Mouse (Mus musculus): ENCODE results near the gene Gm10663. TPM values are rescaled to one million over a fixed set of nuclear protein-coding genes. Genes with fewer than 3 reads are reported as not detected.

Gene Gm10663
- polyA plus RNA-seq, 1 experiment from 2014 or later, result not detected

GRCm38 (mm10) chr8:65067694-65068472 lies 7.0 kb upstream of the Gm10663 start:
- 47% methylated on average over 10 of the region's 10 CpGs for WGBS
- Histone ChIP-seq H3K27ac (ENCODE audit: low read length) (no peak overlapping the region), H3K4me2 (ENCODE audit: low read depth, low read length) (no peak overlapping the region), H3K9me3 (replicated peaks; ENCODE audit: control insufficient read depth, low read length) (no peaks in the 10 kb centered on the region), H3K4me3 (ENCODE audit: low read length) (no peak overlapping the region), H3K36me3 (ENCODE audit: control insufficient read depth, insufficient read depth) (no peaks in the 10 kb centered on the region), H3K9ac (ENCODE audit: low read length) (no peak overlapping the region), H3K27me3 (ENCODE audit: control insufficient read depth, insufficient read depth, low read length) (no peaks in the 10 kb centered on the region), H3K4me1 (ENCODE audit: control insufficient read depth, insufficient read depth, low read length) (no peaks in the 10 kb centered on the region)
- no peak for ATAC-seq (replicated peaks; ENCODE audit: extremely low read depth, insufficient read depth, low FRiP score)

- Histone ChIP-seq H3K36me3 (ENCODE audit: control insufficient read depth, insufficient read depth) (no peaks in the 10 kb centered on the region), H3K27ac (ENCODE audit: low read length) (no peak overlapping the region), H3K9ac (ENCODE audit: low read length) (no peak overlapping the region), H3K9me3 (replicated peaks; ENCODE audit: control insufficient read depth, low read length) (no peaks in the 10 kb centered on the region), H3K27me3 (ENCODE audit: control insufficient read depth, insufficient read depth, low read length) (no peaks in the 10 kb centered on the region), H3K4me2 (ENCODE audit: low read depth, low read length) (no peak overlapping the region), H3K4me1 (ENCODE audit: control insufficient read depth, insufficient read depth, low read length) (no peaks in the 10 kb centered on the region), H3K4me3 (ENCODE audit: low read length) (no peak overlapping the region)
- 88% methylated on average over 4 of the region's 4 CpGs for WGBS
- ATAC-seq (replicated peaks; ENCODE audit: extremely low read depth, insufficient read depth, low FRiP score), result no peak
These were observed 6.4 kb upstream of the Gm10663 start for GRCm38 (mm10) chr8:65068473-65068819.

GRCm38 (mm10) chr8:65070996-65071395 lies 3.8 kb upstream of the Gm10663 start:
- Histone ChIP-seq H3K4me2 (ENCODE audit: low read depth, low read length) (no peak overlapping the region), H3K9ac (ENCODE audit: low read length) (no peak overlapping the region), H3K4me3 (ENCODE audit: low read length) (no peak overlapping the region), H3K36me3 (ENCODE audit: control insufficient read depth, insufficient read depth) (no peaks in the 10 kb centered on the region), H3K9me3 (replicated peaks; ENCODE audit: control insufficient read depth, low read length) (no peaks in the 10 kb centered on the region), H3K27ac (ENCODE audit: low read length) (no peak overlapping the region), H3K27me3 (ENCODE audit: control insufficient read depth, insufficient read depth, low read length) (no peaks in the 10 kb centered on the region), H3K4me1 (ENCODE audit: control insufficient read depth, insufficient read depth, low read length) (no peaks in the 10 kb centered on the region)
- no peak for ATAC-seq (replicated peaks; ENCODE audit: extremely low read depth, insufficient read depth, low FRiP score)
- WGBS, result 79% methylated on average over 4 of the region's 4 CpGs

- H3K9ac ChIP-seq (ENCODE audit: low read length), result no peak overlapping the region
- H3K4me2 ChIP-seq (ENCODE audit: low read depth, low read length), result no peak overlapping the region
- 61% methylated on average over 9 of the region's 9 CpGs for WGBS
- H3K36me3 ChIP-seq (ENCODE audit: control insufficient read depth, insufficient read depth), result no peaks in the 10 kb centered on the region
- ATAC-seq (replicated peaks; ENCODE audit: extremely low read depth, insufficient read depth, low FRiP score), result no peak
- no peaks in the 10 kb centered on the region for H3K27me3 ChIP-seq (ENCODE audit: control insufficient read depth, insufficient read depth, low read length)
- H3K9me3 ChIP-seq (replicated peaks; ENCODE audit: control insufficient read depth, low read length), result 0 out of 2 replicates have a peak, but pooled peaks cover 2% of the 10 kb centered on the region
- H3K4me1 ChIP-seq (ENCODE audit: control insufficient read depth, insufficient read depth, low read length), result no peaks in the 10 kb centered on the region
- no peak overlapping the region for H3K4me3 ChIP-seq (ENCODE audit: low read length)
- H3K27ac ChIP-seq (ENCODE audit: low read length), result no peak overlapping the region
These were observed 5.9 kb downstream of the Gm10663 start for GRCm38 (mm10) chr8:65080731-65081130.

- 0 out of 2 replicates have a peak, but pooled peaks cover 2% of the 10 kb centered on the region for H3K9me3 ChIP-seq (replicated peaks; ENCODE audit: control insufficient read depth, low read length)
- no peak for ATAC-seq (replicated peaks; ENCODE audit: extremely low read depth, insufficient read depth, low FRiP score)
- H3K36me3 ChIP-seq (ENCODE audit: control insufficient read depth, insufficient read depth), result no peaks in the 10 kb centered on the region
- no peaks in the 10 kb centered on the region for H3K27me3 ChIP-seq (ENCODE audit: control insufficient read depth, insufficient read depth, low read length)
- H3K4me1 ChIP-seq (ENCODE audit: control insufficient read depth, insufficient read depth, low read length), result no peaks in the 10 kb centered on the region
- H3K4me3 ChIP-seq (ENCODE audit: low read length), result no peak overlapping the region
- no peak overlapping the region for H3K27ac ChIP-seq (ENCODE audit: low read length)
- H3K4me2 ChIP-seq (ENCODE audit: low read depth, low read length), result no peak overlapping the region
- no peak overlapping the region for H3K9ac ChIP-seq (ENCODE audit: low read length)
- 79% methylated on average over 2 of the region's 2 CpGs for WGBS
These were observed 10.8 kb downstream of the Gm10663 start for GRCm38 (mm10) chr8:65085680-65086079.

- Histone ChIP-seq H3K4me2 (ENCODE audit: low read depth, low read length) (no peak overlapping the region), H3K36me3 (ENCODE audit: control insufficient read depth, insufficient read depth) (no peaks in the 10 kb centered on the region), H3K4me3 (ENCODE audit: low read length) (no peak overlapping the region), H3K27ac (ENCODE audit: low read length) (no peak overlapping the region), H3K27me3 (ENCODE audit: control insufficient read depth, insufficient read depth, low read length) (no peaks in the 10 kb centered on the region), H3K9ac (ENCODE audit: low read length) (no peak overlapping the region), H3K4me1 (ENCODE audit: control insufficient read depth, insufficient read depth, low read length) (no peaks in the 10 kb centered on the region), H3K9me3 (replicated peaks; ENCODE audit: control insufficient read depth, low read length) (no peaks in the 10 kb centered on the region)
- no peak for ATAC-seq (replicated peaks; ENCODE audit: extremely low read depth, insufficient read depth, low FRiP score)
- WGBS, result 37% methylated on average over 8 of the region's 8 CpGs
These were observed 12.9 kb downstream of the Gm10663 start for GRCm38 (mm10) chr8:65087711-65088110.

GRCm38 (mm10) chr8:65088120-65088519 lies 13.3 kb downstream of the Gm10663 start:
- Histone ChIP-seq H3K4me1 (ENCODE audit: control insufficient read depth, insufficient read depth, low read length) (no peaks in the 10 kb centered on the region), H3K9me3 (replicated peaks; ENCODE audit: control insufficient read depth, low read length) (no peaks in the 10 kb centered on the region), H3K27me3 (ENCODE audit: control insufficient read depth, insufficient read depth, low read length) (no peaks in the 10 kb centered on the region), H3K27ac (ENCODE audit: low read length) (no peak overlapping the region), H3K36me3 (ENCODE audit: control insufficient read depth, insufficient read depth) (no peaks in the 10 kb centered on the region), H3K4me3 (ENCODE audit: low read length) (no peak overlapping the region), H3K9ac (ENCODE audit: low read length) (no peak overlapping the region), H3K4me2 (ENCODE audit: low read depth, low read length) (no peak overlapping the region)
- no peak for ATAC-seq (replicated peaks; ENCODE audit: extremely low read depth, insufficient read depth, low FRiP score)
- 86% methylated on average over 12 of the region's 12 CpGs for WGBS

GRCm38 (mm10) chr8:65089781-65090180 lies 14.9 kb downstream of the Gm10663 start:
- H3K9ac ChIP-seq (ENCODE audit: low read length), result no peak overlapping the region
- H3K36me3 ChIP-seq (ENCODE audit: control insufficient read depth, insufficient read depth), result no peaks in the 10 kb centered on the region
- H3K4me3 ChIP-seq (ENCODE audit: low read length), result no peak overlapping the region
- H3K4me2 ChIP-seq (ENCODE audit: low read depth, low read length), result no peak overlapping the region
- no peak overlapping the region for H3K27ac ChIP-seq (ENCODE audit: low read length)
- 63% methylated on average over 7 of the region's 7 CpGs for WGBS
- no peaks in the 10 kb centered on the region for H3K27me3 ChIP-seq (ENCODE audit: control insufficient read depth, insufficient read depth, low read length)
- no peak for ATAC-seq (replicated peaks; ENCODE audit: extremely low read depth, insufficient read depth, low FRiP score)
- H3K9me3 ChIP-seq (replicated peaks; ENCODE audit: control insufficient read depth, low read length), result no peaks in the 10 kb centered on the region
- no peaks in the 10 kb centered on the region for H3K4me1 ChIP-seq (ENCODE audit: control insufficient read depth, insufficient read depth, low read length)

GRCm38 (mm10) chr8:65097760-65098415 lies 23.1 kb downstream of the Gm10663 start:
- WGBS, result 40% methylated on average over 7 of the region's 7 CpGs
- H3K4me3 ChIP-seq (ENCODE audit: low read length), result no peak overlapping the region
- ATAC-seq (replicated peaks; ENCODE audit: extremely low read depth, insufficient read depth, low FRiP score), result no peak

More at GRCm38 (mm10) chr8:65097760-65098415, 23.1 kb downstream of the Gm10663 start:
- H3K9me3 ChIP-seq (replicated peaks; ENCODE audit: control insufficient read depth, low read length), result no peaks in the 10 kb centered on the region
- no peak overlapping the region for H3K4me2 ChIP-seq (ENCODE audit: low read depth, low read length)
- no peaks in the 10 kb centered on the region for H3K27me3 ChIP-seq (ENCODE audit: control insufficient read depth, insufficient read depth, low read length)
- H3K9ac ChIP-seq (ENCODE audit: low read length), result no peak overlapping the region
- no peaks in the 10 kb centered on the region for H3K36me3 ChIP-seq (ENCODE audit: control insufficient read depth, insufficient read depth)
- no peak overlapping the region for H3K27ac ChIP-seq (ENCODE audit: low read length)
- H3K4me1 ChIP-seq (ENCODE audit: control insufficient read depth, insufficient read depth, low read length), result no peaks in the 10 kb centered on the region

Measured in heart, embryonic 16.5 days (tissue).